Mouse (Mus musculus): ENCODE data around the gene Eif4g3. TPM values are rescaled to one million over a fixed set of nuclear protein-coding genes. Genes with fewer than 3 reads are reported as not detected.

Gene Eif4g3
- total and polyA plus RNA-seq, 3 experiments, result 29.1 to 43.7 (median 39.7) TPM

- Histone ChIP-seq H3K4me1 (ENCODE audit: control insufficient read depth, insufficient read depth, low read length) (peaks cover 14% of the 10 kb centered on the region), H3K27me3 (ENCODE audit: control insufficient read depth, insufficient read depth, low read length) (no peaks in the 10 kb centered on the region), H3K27ac (no peak overlapping the region), H3K79me2 (replicated peaks; ENCODE audit: control insufficient read depth, insufficient read depth, low read length) (peaks cover 10% of the 10 kb centered on the region), H3K36me3 (ENCODE audit: control insufficient read depth, insufficient read depth, low read length) (peaks cover 28% of the 10 kb centered on the region), H3K4me3 (no peak overlapping the region), H3K9ac (ENCODE audit: low read depth, low read length) (no peak overlapping the region)
- TF ChIP-seq EP300 (IDR thresholded peaks at IDR 0.05; ENCODE audit: insufficient read depth, low read depth, low read length), result no peak
- no peak for TF ChIP-seq POLR2A (IDR thresholded peaks at IDR 0.05; ENCODE audit: insufficient read depth, low read depth, low read length)
- TF ChIP-seq CTCF (IDR thresholded peaks at IDR 0.05), result no peak
- intact Hi-C loops (cut with DNase I), result no loop called here
- no peak for DNase-seq
- WGBS, result 60% methylated on average over 7 of the region's 7 CpGs
These were observed 227.9 kb downstream of the Eif4g3 start for GRCm38 (mm10) chr4:138220761-138221160.

GRCm38 (mm10) chr4:138221406-138221805, 228.6 kb downstream of the Eif4g3 start:
- Histone ChIP-seq H3K79me2 (replicated peaks; ENCODE audit: control insufficient read depth, insufficient read depth, low read length) (peaks cover 10% of the 10 kb centered on the region), H3K9ac (ENCODE audit: low read depth, low read length) (no peak overlapping the region), H3K4me1 (ENCODE audit: control insufficient read depth, insufficient read depth, low read length) (peaks cover 13% of the 10 kb centered on the region), H3K27ac (no peak overlapping the region), H3K27me3 (ENCODE audit: control insufficient read depth, insufficient read depth, low read length) (no peaks in the 10 kb centered on the region), H3K36me3 (ENCODE audit: control insufficient read depth, insufficient read depth, low read length) (peaks cover 28% of the 10 kb centered on the region), H3K4me3 (no peak overlapping the region)
- intact Hi-C loops (cut with DNase I), result no loop called here
- 71% methylated on average over 5 of the region's 5 CpGs for WGBS
- no peak for DNase-seq
- TF ChIP-seq EP300 (IDR thresholded peaks at IDR 0.05; ENCODE audit: insufficient read depth, low read depth, low read length) (no peak), POLR2A (IDR thresholded peaks at IDR 0.05; ENCODE audit: insufficient read depth, low read depth, low read length) (no peak), CTCF (IDR thresholded peaks at IDR 0.05) (no peak)

- H3K27ac ChIP-seq, result no peak overlapping the region
- peaks cover 32% of the 10 kb centered on the region for H3K36me3 ChIP-seq (ENCODE audit: control insufficient read depth, insufficient read depth, low read length)
- TF ChIP-seq EP300 (IDR thresholded peaks at IDR 0.05; ENCODE audit: insufficient read depth, low read depth, low read length) (no peak), POLR2A (IDR thresholded peaks at IDR 0.05; ENCODE audit: insufficient read depth, low read depth, low read length) (no peak), CTCF (IDR thresholded peaks at IDR 0.05) (no peak)
- H3K4me3 ChIP-seq, result no peak overlapping the region
- WGBS, result 67% methylated on average over 5 of the region's 5 CpGs
- intact Hi-C loops (cut with DNase I), result no loop called here
- H3K9ac ChIP-seq (ENCODE audit: low read depth, low read length), result no peak overlapping the region
- peaks cover 13% of the 10 kb centered on the region for H3K4me1 ChIP-seq (ENCODE audit: control insufficient read depth, insufficient read depth, low read length)
- peaks cover 8% of the 10 kb centered on the region; the same call in 1 of the 2 replicates for H3K79me2 ChIP-seq (replicated peaks; ENCODE audit: control insufficient read depth, insufficient read depth, low read length)
- no peaks in the 10 kb centered on the region for H3K27me3 ChIP-seq (ENCODE audit: control insufficient read depth, insufficient read depth, low read length)
- no peak for DNase-seq
These were observed 229.6 kb downstream of the Eif4g3 start for GRCm38 (mm10) chr4:138222396-138222795.

GRCm38 (mm10) chr4:138223623-138224022, 230.8 kb downstream of the Eif4g3 start:
- H3K27ac ChIP-seq, result no peak overlapping the region
- no peak for TF ChIP-seq POLR2A (IDR thresholded peaks at IDR 0.05; ENCODE audit: insufficient read depth, low read depth, low read length)
- TF ChIP-seq EP300 (IDR thresholded peaks at IDR 0.05; ENCODE audit: insufficient read depth, low read depth, low read length), result no peak
- no peak for TF ChIP-seq CTCF (IDR thresholded peaks at IDR 0.05)
- no peak overlapping the region for H3K4me3 ChIP-seq
- no peak overlapping the region for H3K9ac ChIP-seq (ENCODE audit: low read depth, low read length)
- intact Hi-C loops (cut with DNase I), result no loop called here
- peaks cover 6% of the 10 kb centered on the region; the same call in 1 of the 2 replicates for H3K79me2 ChIP-seq (replicated peaks; ENCODE audit: control insufficient read depth, insufficient read depth, low read length)
- no peak for DNase-seq
- 65% methylated on average over 10 of the region's 10 CpGs for WGBS
- H3K4me1 ChIP-seq (ENCODE audit: control insufficient read depth, insufficient read depth, low read length), result peaks cover 7% of the 10 kb centered on the region
- H3K36me3 ChIP-seq (ENCODE audit: control insufficient read depth, insufficient read depth, low read length), result peaks cover 25% of the 10 kb centered on the region
- no peaks in the 10 kb centered on the region for H3K27me3 ChIP-seq (ENCODE audit: control insufficient read depth, insufficient read depth, low read length)

DNA sequence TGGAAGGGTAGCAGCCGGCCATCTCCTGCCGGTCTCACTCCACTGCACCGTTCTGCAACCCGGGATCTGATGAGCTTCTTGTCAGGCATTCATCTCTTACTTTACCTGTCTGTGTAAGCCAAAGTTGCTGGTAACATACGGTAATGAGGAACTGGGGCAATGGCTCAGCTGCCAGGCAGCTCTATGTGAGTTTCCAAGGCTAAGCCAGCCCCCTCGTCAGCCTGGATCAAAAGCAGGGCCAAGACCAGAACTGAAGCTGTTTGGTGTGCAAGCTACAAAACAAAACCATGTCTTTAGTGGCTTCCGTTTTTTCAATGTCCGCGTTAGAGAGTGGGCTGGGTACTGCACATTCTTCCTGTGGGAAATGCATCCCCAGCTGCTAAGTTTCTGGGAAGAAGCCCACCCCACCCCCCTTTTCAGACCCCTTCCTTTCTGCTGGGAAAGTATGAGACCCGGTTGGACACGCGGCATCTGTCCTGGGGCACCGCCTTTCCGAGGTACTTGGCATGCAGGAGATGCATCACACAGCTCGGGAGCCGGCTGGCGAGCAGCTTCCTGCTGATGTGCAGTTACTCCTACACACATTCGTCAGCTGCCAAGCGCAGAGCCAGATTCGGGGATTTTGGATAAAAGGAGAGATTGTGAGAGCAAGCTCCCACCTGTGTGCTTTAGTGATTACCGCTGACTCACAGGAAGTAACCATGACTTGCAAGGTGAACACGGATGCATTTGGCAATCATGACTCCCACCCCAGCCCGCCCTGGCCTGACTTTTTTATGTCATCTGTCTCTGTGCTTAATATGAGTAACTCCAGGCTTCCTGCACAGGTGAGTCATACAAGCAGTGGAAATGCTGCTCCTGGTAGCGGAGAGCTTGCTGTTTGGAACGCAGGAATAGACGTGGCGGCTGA, 254.2 kb downstream of the Eif4g3 start:
- Histone ChIP-seq H3K79me2 (replicated peaks; ENCODE audit: control insufficient read depth, insufficient read depth, low read length) (no peaks in the 10 kb centered on the region), H3K36me3 (ENCODE audit: control insufficient read depth, insufficient read depth, low read length) (no peaks in the 10 kb centered on the region; the same call in 1 of the 2 replicates), H3K9ac (ENCODE audit: low read depth, low read length) (no peak overlapping the region), H3K27ac (no peak overlapping the region), H3K4me1 (ENCODE audit: control insufficient read depth, insufficient read depth, low read length) (peaks cover 5% of the 10 kb centered on the region; the same call in 1 of the 2 replicates), H3K4me3 (no peak overlapping the region), H3K27me3 (ENCODE audit: control insufficient read depth, insufficient read depth, low read length) (no peaks in the 10 kb centered on the region)
- WGBS, result 56% methylated on average over 27 of the region's 27 CpGs
- no peak for TF ChIP-seq CTCF (IDR thresholded peaks at IDR 0.05)
- TF ChIP-seq POLR2A (IDR thresholded peaks at IDR 0.05; ENCODE audit: insufficient read depth, low read depth, low read length), result no peak
- TF ChIP-seq EP300 (IDR thresholded peaks at IDR 0.05; ENCODE audit: insufficient read depth, low read depth, low read length), result no peak
- no peak for DNase-seq
- intact Hi-C loops (cut with DNase I), result no loop called here
